Mouse (Mus musculus): ENCODE measurements around the gene Prss40. TPM values are rescaled to one million over a fixed set of nuclear protein-coding genes. Genes with fewer than 3 reads are reported as not detected.

Prss40 gene
- polyA plus RNA-seq, 1 experiment from 2014 or later = not detected

- Histone ChIP-seq H3K27ac (replicated peaks) (no peak overlapping the region), H3K4me3 (no peak overlapping the region), H3K4me1 (peaks cover 9% of the 10 kb centered on the region), H3K36me3 (no peaks in the 10 kb centered on the region), H3K9ac (no peak overlapping the region), H3K9me3 (no peaks in the 10 kb centered on the region), H3K27me3 (replicated peaks) (no peaks in the 10 kb centered on the region), H3K4me2 (no peak overlapping the region)
- WGBS = 65% methylated on average over 4 of the region's 4 CpGs
- no peak for ATAC-seq (ENCODE audit: extremely low read depth, insufficient number of reproducible peaks, low FRiP score, low TSS enrichment)
Measured at GRCm38 (mm10) chr1:34505970-34506551, 54.7 kb downstream of the Prss40 start.

GRCm38 (mm10) chr1:34505307-34505706, 55.4 kb downstream of the Prss40 start:
- 58% methylated on average over 7 of the region's 7 CpGs for WGBS

GRCm38 (mm10) chr1:34502991-34503390, 57.8 kb downstream of the Prss40 start:
- no peaks in the 10 kb centered on the region for H3K36me3 ChIP-seq
- no peak for ATAC-seq (ENCODE audit: extremely low read depth, insufficient number of reproducible peaks, low FRiP score, low TSS enrichment)
- H3K9me3 ChIP-seq = no peaks in the 10 kb centered on the region
- H3K9ac ChIP-seq = no peak overlapping the region
- H3K27me3 ChIP-seq (replicated peaks) = no peaks in the 10 kb centered on the region
- no peak overlapping the region for H3K4me2 ChIP-seq
- WGBS = 52% methylated on average over 3 of the region's 3 CpGs
- no peak overlapping the region for H3K4me3 ChIP-seq
- H3K4me1 ChIP-seq = no peaks in the 10 kb centered on the region
- H3K27ac ChIP-seq (replicated peaks) = no peak overlapping the region

More at GRCm38 (mm10) chr1:34505307-34505706, 55.4 kb downstream of the Prss40 start:
- Histone ChIP-seq H3K9me3 (no peaks in the 10 kb centered on the region), H3K9ac (no peak overlapping the region), H3K4me3 (no peak overlapping the region), H3K27ac (replicated peaks) (no peak overlapping the region), H3K4me2 (no peak overlapping the region), H3K4me1 (0 out of 2 replicates have a peak, but pooled peaks cover 3% of the 10 kb centered on the region), H3K36me3 (no peaks in the 10 kb centered on the region), H3K27me3 (replicated peaks) (no peaks in the 10 kb centered on the region)
- no peak for ATAC-seq (ENCODE audit: extremely low read depth, insufficient number of reproducible peaks, low FRiP score, low TSS enrichment)

Other genes starting within 250 kb of the Prss40 start
- 42.0 and 47.6 TPM in 2 replicates for gene Ccdc115, start 121.3 kb downstream of the Prss40 start, polyA plus RNA-seq (2015; fragmentation: Nextera tagmentation; extraction: Ambion mirVana)
- gene Imp4, start 121.1 kb downstream of the Prss40 start, polyA plus RNA-seq (2015; fragmentation: Nextera tagmentation; extraction: Ambion mirVana) = 66.3 and 67.7 TPM in 2 replicates
- gene Ptpn18, start 101.2 kb downstream of the Prss40 start, polyA plus RNA-seq (2015; fragmentation: Nextera tagmentation; extraction: Ambion mirVana) = 15.1 and 15.8 TPM in 2 replicates
- gene Prss39, start 62.5 kb downstream of the Prss40 start, polyA plus RNA-seq (2015; fragmentation: Nextera tagmentation; extraction: Ambion mirVana) = not detected in 2 replicates
- gene Cfc1, start 25.3 kb downstream of the Prss40 start, polyA plus RNA-seq (2015; fragmentation: Nextera tagmentation; extraction: Ambion mirVana) = 0.28 TPM in 2 replicates
- 0.05 TPM in 1 of 2 replicates, not detected in the other for gene Amer3, start 18.7 kb upstream of the Prss40 start, polyA plus RNA-seq (2015; fragmentation: Nextera tagmentation; extraction: Ambion mirVana)